Mouse (Mus musculus) hindbrain, embryonic 10.5 days (tissue): ENCODE results near the gene Fhad1. TPM values are rescaled to one million over a fixed set of nuclear protein-coding genes. Genes with fewer than 3 reads are reported as not detected.

Experiments
- DNase-seq: peaks from one replicate; pipeline ENCODE4 v3.0.0-alpha.2; 2017; ENCODE audit warnings: low spot score
- H3K27ac ChIP-seq: fragments of 300-500 bp; sonication (generic); 2 replicates; pipeline ENCODE4 v1.5.1; 2016; ENCODE audit warnings: mild to moderate bottlenecking, moderate library complexity
- H3K27me3 ChIP-seq: fragments of 300-500 bp; sonication (generic); 2 replicates; pipeline ENCODE4 v1.6.1; 2016; ENCODE audit warnings: mild to moderate bottlenecking; ENCODE audit not compliant: poor library complexity, insufficient read depth, severe bottlenecking
- H3K36me3 ChIP-seq: fragments of 300-500 bp; sonication (generic); 2 replicates; pipeline ENCODE4 v1.6.1; 2016; ENCODE audit warnings: mild to moderate bottlenecking, moderate library complexity
- H3K4me1 ChIP-seq: fragments of 300-500 bp; sonication (generic); replicated peaks from 2 replicates; pipeline ENCODE4 v1.6.1; 2016; ENCODE audit warnings: mild to moderate bottlenecking
- H3K4me3 ChIP-seq: fragments of 300-500 bp; sonication (generic); 2 replicates; pipeline ENCODE4 v1.5.1; 2016; ENCODE audit warnings: mild to moderate bottlenecking, moderate library complexity
- H3K9me3 ChIP-seq: fragments of 300-500 bp; sonication (generic); 2 replicates; pipeline ENCODE4 v1.6.1; 2016; ENCODE audit warnings: mild to moderate bottlenecking, moderate library complexity
- WGBS: fragments of 180-500 bp; shearing (Covaris S2); methylation state at CpG from one replicate; pipeline ENCODE4 v1.1.7; 2016; 5-methylcytosine and 5-hydroxymethylcytosine counted together
- polyA plus RNA-seq: library from polyadenylated mRNA; unstranded; fragments of >200 nt; fragmentation: Nextera tagmentation; extraction: Ambion mirVana; gene quantifications from 2 replicates; pipeline ENCODE4 v1.2.1, GENCODE M21; 2016

Fhad1 gene
- polyA plus RNA-seq, 1 experiment from 2014 or later = 4.1 TPM

- Histone ChIP-seq H3K4me1 (peaks cover 52% of the 10 kb centered on the region), H3K27ac (peak overlapping the region; percentile 67), H3K27me3 (peaks cover 4% of the 10 kb centered on the region; the same call in 1 of the 2 replicates), H3K4me3 (no peak overlapping the region), H3K9me3 (no peaks in the 10 kb centered on the region), H3K36me3 (no peaks in the 10 kb centered on the region)
- 85% methylated on average over 9 of the region's 9 CpGs for WGBS
- no peak for DNase-seq
These were observed 110.2 kb downstream of the Fhad1 start for GRCm38 (mm10) chr4:141904710-141905109.

DNA sequence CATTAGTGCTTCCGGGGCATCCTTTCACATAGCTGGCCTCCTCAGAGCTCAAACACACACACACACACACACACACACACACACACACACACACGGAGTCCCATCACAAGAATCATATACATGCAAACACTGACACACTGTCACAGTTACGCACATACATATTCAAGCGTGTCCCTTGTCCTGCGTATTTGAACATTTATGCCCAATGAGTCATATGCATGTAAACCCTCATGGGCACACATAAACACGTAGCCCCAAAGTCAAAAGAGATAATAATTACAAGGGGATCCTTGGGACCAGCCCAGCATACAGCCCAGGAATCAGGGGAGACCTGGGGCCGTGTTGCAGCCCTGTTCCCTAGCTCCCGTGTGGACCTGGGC is 112.4 kb downstream of the Fhad1 start:
- 86% methylated on average over 8 of the region's 8 CpGs for WGBS
- peak overlapping the region; percentile 90 for H3K27ac ChIP-seq
- peaks cover 75% of the 10 kb centered on the region for H3K4me1 ChIP-seq
- H3K9me3 ChIP-seq = no peaks in the 10 kb centered on the region
- H3K4me3 ChIP-seq = no peak overlapping the region
- no peak for DNase-seq
- peaks cover 4% of the 10 kb centered on the region; the same call in 1 of the 2 replicates for H3K27me3 ChIP-seq
- no peaks in the 10 kb centered on the region for H3K36me3 ChIP-seq

DNA sequence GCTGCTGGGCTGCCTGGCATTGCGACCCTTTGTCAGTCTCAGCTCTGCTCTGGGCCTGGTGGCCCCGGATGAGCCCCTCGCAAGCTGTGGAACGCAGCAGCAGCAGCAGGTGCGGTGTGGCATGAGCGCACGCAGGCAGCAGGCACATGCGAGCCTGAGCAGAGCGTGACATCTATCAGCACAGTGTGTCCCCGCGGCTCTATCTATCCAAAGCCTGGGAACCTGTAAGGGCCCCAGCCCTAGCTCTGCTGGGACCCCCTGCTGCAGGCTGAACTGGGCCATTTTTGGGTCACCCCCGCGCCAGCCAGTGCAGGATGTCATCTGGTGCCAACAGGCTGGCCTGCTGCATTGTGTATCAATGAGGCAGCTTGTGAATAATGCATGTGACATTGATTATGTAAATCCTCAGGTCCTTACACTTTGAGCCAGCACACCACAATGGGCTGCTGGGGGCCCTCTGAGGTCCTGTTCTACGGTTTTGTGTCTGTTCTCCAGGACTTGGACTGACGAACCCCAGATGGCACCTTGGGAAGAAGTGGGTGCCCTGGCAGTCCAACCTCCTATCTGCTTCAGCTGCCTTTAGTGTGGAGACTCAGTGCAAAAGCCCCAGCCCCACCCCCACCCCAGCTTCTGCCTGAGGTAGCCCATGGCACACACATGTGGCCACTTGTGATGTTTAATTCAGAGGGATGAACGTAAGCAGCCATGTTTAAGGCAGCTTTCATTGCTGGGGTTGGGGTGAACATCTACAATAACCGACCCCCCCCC is 113.0 kb downstream of the Fhad1 start:
- WGBS = 28% methylated on average over 17 of the region's 17 CpGs

DNA sequence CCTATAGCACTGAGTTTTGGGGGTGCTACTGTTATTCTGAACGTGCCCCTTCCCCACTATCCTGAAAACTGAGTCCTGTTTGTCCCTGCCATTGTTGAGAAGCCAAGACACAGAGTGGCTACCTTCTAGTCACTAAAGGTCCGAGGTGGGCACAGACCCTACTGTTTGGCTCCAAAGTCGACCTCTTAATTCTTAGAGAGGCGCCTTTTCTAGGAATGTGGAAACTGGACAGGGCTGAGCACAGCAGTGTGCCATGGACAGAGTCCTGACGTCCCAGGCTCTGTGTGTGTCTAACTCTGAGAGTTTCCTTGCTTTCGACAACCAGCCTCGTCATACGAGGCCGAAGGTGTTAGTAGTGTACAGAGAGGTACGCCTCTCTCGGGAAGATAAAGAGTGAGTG is 114.5 kb downstream of the Fhad1 start:
- Histone ChIP-seq H3K4me1 (peaks cover 88% of the 10 kb centered on the region), H3K9me3 (no peaks in the 10 kb centered on the region), H3K36me3 (no peaks in the 10 kb centered on the region), H3K27me3 (peaks cover 4% of the 10 kb centered on the region; the same call in 1 of the 2 replicates), H3K27ac (peak overlapping the region; percentile 90), H3K4me3 (no peak overlapping the region)
- DNase-seq = no peak
- 58% methylated on average over 11 of the region's 11 CpGs for WGBS

More for the DNA sequence above, 113.0 kb downstream of the Fhad1 start:
- Histone ChIP-seq H3K27ac (peak overlapping the region; percentile 90), H3K4me3 (peak overlapping the region; percentile 5), H3K27me3 (peaks cover 4% of the 10 kb centered on the region; the same call in 1 of the 2 replicates), H3K36me3 (no peaks in the 10 kb centered on the region), H3K4me1 (peaks cover 79% of the 10 kb centered on the region), H3K9me3 (no peaks in the 10 kb centered on the region)
- DNase-seq = peak; percentile 75

- 6% methylated on average over 8 of the region's 8 CpGs for WGBS
- Histone ChIP-seq H3K27ac (peak overlapping the region; percentile 90), H3K9me3 (no peaks in the 10 kb centered on the region), H3K36me3 (no peaks in the 10 kb centered on the region), H3K4me3 (peak overlapping the region; percentile 22), H3K4me1 (peaks cover 84% of the 10 kb centered on the region), H3K27me3 (peaks cover 3% of the 10 kb centered on the region; the same call in 1 of the 2 replicates)
- DNase-seq = peak; percentile 67
These were observed 114.9 kb downstream of the Fhad1 start for GRCm38 (mm10) chr4:141899936-141900335.

GRCm38 (mm10) chr4:141898905-141899304 is 116.0 kb downstream of the Fhad1 start:
- H3K27me3 ChIP-seq = no peaks in the 10 kb centered on the region
- WGBS = 84% methylated on average over 8 of the region's 8 CpGs
- peak overlapping the region; percentile 90 for H3K27ac ChIP-seq
- no peaks in the 10 kb centered on the region for H3K36me3 ChIP-seq
- no peak overlapping the region for H3K4me3 ChIP-seq
- DNase-seq = no peak
- H3K9me3 ChIP-seq = no peaks in the 10 kb centered on the region
- peaks cover 79% of the 10 kb centered on the region for H3K4me1 ChIP-seq

GRCm38 (mm10) chr4:141897838-141898237 is 117.0 kb downstream of the Fhad1 start:
- H3K4me3 ChIP-seq = no peak overlapping the region
- no peak for DNase-seq
- H3K27me3 ChIP-seq = no peaks in the 10 kb centered on the region
- no peaks in the 10 kb centered on the region for H3K9me3 ChIP-seq
- WGBS = 53% methylated on average over 3 of the region's 3 CpGs
- peak overlapping the region; percentile 90 for H3K27ac ChIP-seq
- H3K4me1 ChIP-seq = peaks cover 74% of the 10 kb centered on the region
- no peaks in the 10 kb centered on the region for H3K36me3 ChIP-seq

GRCm38 (mm10) chr4:141897225-141897624 is 117.7 kb downstream of the Fhad1 start:
- peak overlapping the region; percentile 90 for H3K27ac ChIP-seq

DNA sequence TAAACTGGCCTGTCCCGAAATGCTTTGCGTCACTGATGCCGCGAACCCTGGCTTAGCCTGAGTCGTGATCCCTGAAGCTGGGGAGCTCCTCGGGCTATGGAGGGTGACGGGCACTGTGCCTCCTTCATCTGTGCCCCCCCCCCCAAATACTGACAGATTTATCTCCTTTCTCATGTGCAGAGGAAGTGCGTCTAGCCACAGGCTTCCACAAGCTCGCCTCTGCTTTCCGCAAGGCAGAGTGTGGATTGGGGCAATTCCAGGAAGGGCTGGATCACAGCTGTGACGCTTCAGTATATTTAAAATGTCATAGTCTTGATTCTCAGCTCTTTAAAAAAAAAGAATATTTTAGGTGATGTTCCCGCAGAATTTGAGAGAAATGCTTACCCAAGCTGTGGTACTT is 119.1 kb downstream of the Fhad1 start:
- WGBS = 85% methylated on average over 12 of the region's 12 CpGs
- peak overlapping the region; percentile 56; the same call in 1 of the 2 replicates for H3K27ac ChIP-seq

More at GRCm38 (mm10) chr4:141897225-141897624, 117.7 kb downstream of the Fhad1 start:
- peaks cover 68% of the 10 kb centered on the region for H3K4me1 ChIP-seq
- no peaks in the 10 kb centered on the region for H3K36me3 ChIP-seq
- 85% methylated on average over 6 of the region's 6 CpGs for WGBS
- no peaks in the 10 kb centered on the region for H3K9me3 ChIP-seq
- H3K27me3 ChIP-seq = no peaks in the 10 kb centered on the region
- H3K4me3 ChIP-seq = no peak overlapping the region
- DNase-seq = no peak

DNA sequence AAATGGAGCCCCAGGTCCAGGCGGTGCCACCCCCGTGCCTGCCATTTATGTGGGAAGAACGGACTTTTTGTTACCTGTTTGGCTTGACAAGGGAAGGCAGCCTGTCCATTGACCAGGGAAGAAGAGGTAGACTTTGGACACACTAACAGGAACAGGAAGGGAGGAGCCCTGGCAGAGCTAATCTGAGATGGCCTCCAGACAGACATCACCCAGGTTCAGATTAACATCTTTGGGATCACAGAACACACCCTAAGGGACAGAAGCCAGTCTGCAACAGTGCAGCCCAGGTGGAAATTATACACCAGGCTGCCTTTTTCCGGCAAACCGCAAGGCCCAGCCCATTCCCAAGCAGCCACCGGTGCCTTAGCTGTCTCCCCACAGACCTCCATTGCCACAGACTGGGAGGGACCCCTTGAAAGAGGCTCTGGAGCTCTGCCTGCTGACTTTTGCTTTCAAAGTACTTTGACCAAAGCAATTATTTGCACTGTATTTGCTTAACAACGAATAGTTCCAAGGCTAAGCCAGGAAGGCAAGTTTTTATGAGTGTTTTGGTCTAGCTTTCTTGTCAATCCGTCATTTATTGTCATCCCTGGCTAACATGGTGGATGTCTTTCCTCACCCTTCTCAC is 121.6 kb downstream of the Fhad1 start:
- Histone ChIP-seq H3K4me3 (no peak overlapping the region), H3K4me1 (peaks cover 29% of the 10 kb centered on the region), H3K27me3 (no peaks in the 10 kb centered on the region), H3K27ac (no peak overlapping the region), H3K9me3 (no peaks in the 10 kb centered on the region), H3K36me3 (no peaks in the 10 kb centered on the region)
- WGBS = 89% methylated on average over 8 of the region's 8 CpGs
- DNase-seq = no peak

More for the DNA sequence above, 119.1 kb downstream of the Fhad1 start:
- H3K9me3 ChIP-seq = no peaks in the 10 kb centered on the region
- H3K36me3 ChIP-seq = no peaks in the 10 kb centered on the region
- DNase-seq = no peak
- peaks cover 54% of the 10 kb centered on the region for H3K4me1 ChIP-seq
- H3K27me3 ChIP-seq = no peaks in the 10 kb centered on the region
- H3K4me3 ChIP-seq = no peak overlapping the region

- no peaks in the 10 kb centered on the region for H3K27me3 ChIP-seq
- H3K36me3 ChIP-seq = no peaks in the 10 kb centered on the region
- H3K27ac ChIP-seq = peak overlapping the region; percentile 9; the same call in 1 of the 2 replicates
- no peak overlapping the region for H3K4me3 ChIP-seq
- H3K4me1 ChIP-seq = peaks cover 19% of the 10 kb centered on the region
- no peak for DNase-seq
- WGBS = 42% methylated on average over 6 of the region's 6 CpGs
- H3K9me3 ChIP-seq = no peaks in the 10 kb centered on the region
These were observed 128.4 kb downstream of the Fhad1 start for GRCm38 (mm10) chr4:141886385-141886968.

GRCm38 (mm10) chr4:141885451-141885850 is 129.4 kb downstream of the Fhad1 start:
- Histone ChIP-seq H3K27ac (no peak overlapping the region), H3K4me1 (peaks cover 19% of the 10 kb centered on the region), H3K4me3 (no peak overlapping the region), H3K27me3 (no peaks in the 10 kb centered on the region), H3K36me3 (no peaks in the 10 kb centered on the region), H3K9me3 (no peaks in the 10 kb centered on the region)
- no peak for DNase-seq
- WGBS = 81% methylated on average over 9 of the region's 9 CpGs

DNA sequence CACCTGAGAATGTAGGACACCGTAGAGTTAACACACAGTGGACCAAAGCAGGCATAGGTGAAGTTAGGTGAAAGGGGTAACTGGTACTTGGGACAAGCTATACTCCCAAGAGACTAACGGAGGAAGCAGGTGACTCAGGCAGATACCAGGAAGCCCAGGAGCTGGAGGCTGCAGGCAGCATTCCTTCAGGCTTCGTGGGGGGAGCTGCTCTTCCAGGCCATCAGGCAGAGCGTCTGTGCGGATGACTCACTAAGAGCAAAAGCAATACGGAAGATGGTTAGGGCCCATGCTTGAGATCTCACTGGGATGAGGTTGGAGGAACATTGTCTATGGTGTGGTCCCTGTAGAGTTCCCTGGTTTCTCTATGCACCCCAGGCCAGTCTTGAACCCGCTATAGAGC is 132.0 kb downstream of the Fhad1 start:
- Histone ChIP-seq H3K4me1 (peaks cover 19% of the 10 kb centered on the region), H3K27me3 (no peaks in the 10 kb centered on the region), H3K36me3 (no peaks in the 10 kb centered on the region), H3K27ac (no peak overlapping the region), H3K9me3 (no peaks in the 10 kb centered on the region), H3K4me3 (no peak overlapping the region)
- 87% methylated on average over 7 of the region's 7 CpGs for WGBS
- no peak for DNase-seq
